Mouse (Mus musculus) heart, embryonic 12.5 days (tissue): ENCODE data around the gene Clybl. TPM values are rescaled to one million over a fixed set of nuclear protein-coding genes. Genes with fewer than 3 reads are reported as not detected.

Experiments used
- ATAC-seq: fragments of 200-750 bp; cut with Nextera tagmentation; 2 replicates; pipeline ENCODE4 v1.8.0; 2017; ENCODE audit warnings: moderate TSS enrichment, moderate library complexity; ENCODE audit not compliant: insufficient number of reproducible peaks, low FRiP score
- H3K27ac ChIP-seq: fragments of 300-500 bp; sonication (generic); 2 replicates; pipeline ENCODE4 v1.5.1; 2016; ENCODE audit warnings: mild to moderate bottlenecking, moderate library complexity; ENCODE audit not compliant: poor library complexity, severe bottlenecking
- H3K27me3 ChIP-seq: fragments of 300-500 bp; sonication (generic); replicated peaks from 2 replicates; pipeline ENCODE4 v1.6.1; 2016; ENCODE audit warnings: mild to moderate bottlenecking, moderate library complexity
- H3K36me3 ChIP-seq: fragments of 300-500 bp; sonication (generic); 2 replicates; pipeline ENCODE4 v1.6.1; 2016; ENCODE audit warnings: mild to moderate bottlenecking, moderate library complexity
- H3K4me1 ChIP-seq: fragments of 300-500 bp; sonication (generic); replicated peaks from 2 replicates; pipeline ENCODE4 v1.6.1; 2016; ENCODE audit warnings: mild to moderate bottlenecking
- H3K4me2 ChIP-seq: fragments of 300-500 bp; sonication (generic); 2 replicates; pipeline ENCODE4 v1.6.1; 2016; ENCODE audit warnings: mild to moderate bottlenecking, moderate library complexity
- H3K4me3 ChIP-seq: fragments of 300-500 bp; sonication (generic); 2 replicates; pipeline ENCODE4 v1.5.1; 2016; ENCODE audit warnings: mild to moderate bottlenecking
- H3K9ac ChIP-seq: fragments of 300-500 bp; sonication (generic); 2 replicates; pipeline ENCODE4 v1.6.1; 2016; ENCODE audit warnings: mild to moderate bottlenecking, moderate library complexity
- H3K9me3 ChIP-seq: fragments of 300-500 bp; sonication (generic); replicated peaks from 2 replicates; pipeline ENCODE4 v1.6.1; 2016; ENCODE audit warnings: mild to moderate bottlenecking, moderate library complexity
- WGBS: fragments of 180-500 bp; shearing (Covaris S2); methylation state at CpG from one replicate; pipeline ENCODE4 v1.1.7; 2016; 5-methylcytosine and 5-hydroxymethylcytosine counted together
- polyA plus RNA-seq: library from polyadenylated mRNA; unstranded; fragments of >200 nt; fragmentation: Nextera tagmentation; extraction: Ambion mirVana; gene quantifications from 2 replicates; pipeline ENCODE4 v1.2.1, GENCODE M21; 2016

Gene Clybl
- polyA plus RNA-seq, 1 experiment from 2014 or later, result 72.8 TPM

DNA sequence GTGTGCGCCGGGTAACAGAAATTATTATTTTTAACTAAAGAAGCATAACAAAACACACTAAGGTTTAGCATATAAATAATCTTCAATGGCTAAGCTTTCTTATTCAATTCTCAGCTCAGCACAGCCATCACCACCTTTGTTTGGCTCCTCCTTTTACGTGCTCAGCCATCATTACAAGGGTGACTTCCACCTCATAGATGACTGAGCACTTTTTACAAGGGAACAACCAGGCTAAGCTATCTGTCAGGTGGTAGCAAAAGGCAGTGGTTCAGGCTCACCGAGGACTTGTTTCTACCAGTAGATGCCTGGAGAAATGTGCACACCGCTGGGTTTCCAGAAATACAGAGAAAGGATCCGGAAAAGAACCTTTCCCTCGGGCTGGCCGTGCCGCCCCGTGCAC is 252.5 kb downstream of the Clybl start:
- no peak overlapping the region for H3K4me2 ChIP-seq
- no peaks in the 10 kb centered on the region for H3K4me1 ChIP-seq
- H3K9me3 ChIP-seq, result no peaks in the 10 kb centered on the region
- H3K9ac ChIP-seq, result no peak overlapping the region
- 87% methylated on average over 10 of the region's 10 CpGs for WGBS
- no peak overlapping the region for H3K4me3 ChIP-seq
- ATAC-seq, result no peak
- H3K27me3 ChIP-seq, result 0 out of 2 replicates have a peak, but pooled peaks cover 4% of the 10 kb centered on the region
- H3K27ac ChIP-seq, result no peak overlapping the region
- no peaks in the 10 kb centered on the region for H3K36me3 ChIP-seq

- H3K27ac ChIP-seq, result no peak overlapping the region
- no peaks in the 10 kb centered on the region for H3K4me1 ChIP-seq
- WGBS, result 54% methylated on average over 10 of the region's 10 CpGs
- H3K9ac ChIP-seq, result no peak overlapping the region
- no peak overlapping the region for H3K4me3 ChIP-seq
- no peak overlapping the region for H3K4me2 ChIP-seq
- no peaks in the 10 kb centered on the region for H3K9me3 ChIP-seq
- H3K27me3 ChIP-seq, result peaks cover 9% of the 10 kb centered on the region; the same call in 1 of the 2 replicates
- no peak for ATAC-seq
- no peaks in the 10 kb centered on the region for H3K36me3 ChIP-seq
Observed at GRCm38 (mm10) chr14:122436850-122437249, 255.3 kb downstream of the Clybl start.

- H3K9ac ChIP-seq, result no peak overlapping the region
- no peaks in the 10 kb centered on the region for H3K9me3 ChIP-seq
- H3K4me1 ChIP-seq, result peaks cover 22% of the 10 kb centered on the region
- H3K36me3 ChIP-seq, result no peaks in the 10 kb centered on the region
- no peak overlapping the region for H3K27ac ChIP-seq
- WGBS, result 3% methylated on average over 29 of the region's 29 CpGs
- ATAC-seq, result no peak
- peak overlapping the region; percentile 90 for H3K4me2 ChIP-seq
- H3K4me3 ChIP-seq, result peak overlapping the region; percentile 49
- peaks cover 81% of the 10 kb centered on the region for H3K27me3 ChIP-seq
Observed at GRCm38 (mm10) chr14:122449601-122450495, 268.3 kb downstream of the Clybl start.

DNA sequence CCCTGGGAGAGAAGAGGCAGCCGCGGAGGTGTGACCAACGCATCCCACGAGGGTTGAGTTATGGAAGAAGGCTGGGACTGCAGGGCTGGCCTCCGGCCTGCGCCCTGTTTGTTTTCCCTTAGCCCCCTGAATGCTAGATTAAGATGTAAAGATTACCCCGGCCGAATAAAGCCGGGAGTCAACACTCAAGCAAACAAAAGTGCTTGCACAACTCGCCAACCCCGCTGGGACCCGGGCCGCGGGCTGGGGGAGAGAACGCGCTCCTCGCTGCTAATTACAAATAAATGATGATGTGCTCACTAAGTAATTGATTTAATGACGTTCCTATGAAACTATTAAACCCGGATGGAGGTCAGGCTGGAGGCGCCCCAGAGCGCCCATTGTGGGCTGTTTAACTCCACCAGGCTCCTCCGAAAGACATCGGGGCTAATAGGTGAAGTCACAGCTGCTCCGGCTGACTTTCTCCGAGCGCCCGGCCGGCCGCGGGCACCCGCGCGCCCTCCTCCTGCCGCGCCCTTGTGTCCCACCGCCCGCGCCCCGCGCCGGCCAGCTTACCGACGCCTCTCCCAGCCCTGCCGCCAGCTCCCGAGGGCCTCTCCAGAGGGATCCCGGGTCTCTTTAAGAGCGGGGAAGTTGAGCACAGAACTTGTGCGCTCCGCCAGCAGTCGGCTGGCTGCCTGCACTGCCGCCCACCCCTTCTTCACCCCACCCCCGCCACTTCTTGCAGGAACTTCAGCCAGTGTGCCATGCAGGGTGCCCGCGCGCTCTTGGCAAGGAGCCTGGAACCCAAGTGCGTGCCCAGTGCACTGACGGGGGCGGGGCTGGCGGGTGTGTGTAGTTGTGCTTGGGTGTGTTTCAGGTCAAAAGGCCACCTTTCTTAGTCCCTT is 269.2 kb downstream of the Clybl start, which contains the start of gene Gm5089:
TSS of gene Gm5089 (minus strand) at position 620 of the 887 bp plus-strand sequence.
- H3K27ac ChIP-seq, result no peak within 1 kb of the TSS
- no peaks in the 10 kb centered on the region for H3K36me3 ChIP-seq
- peak within 1 kb of the TSS; percentile 58 for H3K9ac ChIP-seq
- under 1% methylated on average over 59 of the region's 59 CpGs for WGBS
- H3K4me1 ChIP-seq, result peaks cover 22% of the 10 kb centered on the region
- peak; percentile 57 for ATAC-seq
- peak within 1 kb of the TSS; percentile 49 for H3K4me3 ChIP-seq
- no peaks in the 10 kb centered on the region for H3K9me3 ChIP-seq
- H3K4me2 ChIP-seq, result peak within 1 kb of the TSS; percentile 90
- H3K27me3 ChIP-seq, result peaks cover 88% of the 10 kb centered on the region

DNA sequence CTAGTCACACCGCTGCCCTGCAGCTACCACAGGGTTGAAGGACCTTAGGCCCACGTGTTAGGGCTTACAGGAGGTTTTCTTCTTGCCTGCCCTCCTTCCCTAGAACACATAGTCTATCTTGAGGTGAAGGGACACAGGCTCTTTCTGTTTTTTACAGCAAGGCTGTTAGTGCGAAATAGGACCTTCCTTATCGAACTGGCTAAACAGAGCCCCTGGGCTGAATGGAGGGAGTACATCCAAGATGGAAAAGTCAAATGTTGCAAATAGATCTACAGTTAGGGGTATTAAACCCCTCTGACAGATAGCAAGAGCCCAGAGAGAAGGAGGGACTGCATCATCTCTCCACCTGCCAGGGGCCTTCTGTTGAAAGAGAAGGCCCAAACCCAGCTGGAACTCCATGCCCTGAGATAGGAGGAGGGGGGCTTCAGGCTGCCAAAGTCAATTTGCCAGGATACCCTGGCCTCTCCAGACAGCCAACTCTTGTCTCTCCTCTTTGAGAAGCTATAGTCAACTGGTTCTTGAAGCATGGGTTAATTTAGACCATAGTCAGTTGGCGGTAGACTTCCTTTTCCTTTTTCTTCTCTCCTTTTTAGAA is 270.1 kb downstream of the Clybl start:
- H3K27me3 ChIP-seq, result peaks cover 91% of the 10 kb centered on the region
- H3K4me1 ChIP-seq, result peaks cover 22% of the 10 kb centered on the region
- H3K27ac ChIP-seq, result no peak overlapping the region
- peak overlapping the region; percentile 90; the same call in 1 of the 2 replicates for H3K4me2 ChIP-seq
- H3K9me3 ChIP-seq, result no peaks in the 10 kb centered on the region
- H3K36me3 ChIP-seq, result no peaks in the 10 kb centered on the region
- WGBS, result 70% methylated on average over 5 of the region's 5 CpGs
- ATAC-seq, result no peak
- H3K4me3 ChIP-seq, result peak overlapping the region; percentile 49; the same call in 1 of the 2 replicates
- H3K9ac ChIP-seq, result no peak overlapping the region

Other genes starting within 250 kb of the Clybl start
- gene Gpr183, start 216.5 kb upstream of the Clybl start, polyA plus RNA-seq, result 1.6 and 1.7 TPM in 2 replicates
- gene Timm8a2, start 147.0 kb upstream of the Clybl start, polyA plus RNA-seq, result not detected in 2 replicates
- gene Tm9sf2, start 74.7 kb upstream of the Clybl start, polyA plus RNA-seq, result 144 and 147 TPM in 2 replicates